Mouse (Mus musculus) MEL (cell line): Measurements from ENCODE around the gene Arhgef3. TPM values are rescaled to one million over a fixed set of nuclear protein-coding genes. Genes with fewer than 3 reads are reported as not detected.

ENCODE experiments used
- DNase-seq: peaks from one replicate; pipeline ENCODE4 v3.0.0; 2011; ENCODE audit warnings: low read depth, low spot score
- H3K27ac ChIP-seq: 2 replicates; pipeline ENCODE4 v1.5.1; 2012; ENCODE audit warnings: low read depth, mild to moderate bottlenecking, control low read depth, low read length, moderate library complexity; ENCODE audit not compliant: control insufficient read depth
- H3K27me3 ChIP-seq, 2 experiments: fragments of 150-350 bp in 1 of 2; sonication (generic) in 1 of 2; 2 replicates each; pipeline ENCODE4 v1.6.1; 2012; ENCODE audit warnings: low read length in 2 of 2, mild to moderate bottlenecking in 2 of 2, improper control_type of control experiment in 1 of 2, moderate library complexity in 1 of 2; ENCODE audit not compliant: insufficient read depth in 2 of 2, control insufficient read depth in 1 of 2
- H3K36me3 ChIP-seq, 2 experiments: 2 replicates each; pipeline ENCODE4 v1.6.1; 2012 to 2014; ENCODE audit warnings: low read length in 2 of 2, improper control_type of control experiment in 1 of 2, inconsistent platforms in 1 of 2, mild to moderate bottlenecking in 1 of 2; ENCODE audit not compliant: insufficient read depth in 2 of 2, control insufficient read depth in 1 of 2
- H3K4me1 ChIP-seq, 2 experiments: fragments of 150-350 bp in 1 of 2; sonication (generic) in 1 of 2; 2 replicates each; pipeline ENCODE4 v1.6.1; 2012; ENCODE audit warnings: low read length in 2 of 2, improper control_type of control experiment in 1 of 2, mild to moderate bottlenecking in 1 of 2; ENCODE audit not compliant: insufficient read depth in 2 of 2, control insufficient read depth in 1 of 2
- H3K4me3 ChIP-seq, 2 experiments: fragments of 150-350 bp in 1 of 2; sonication (generic) in 1 of 2; 2 replicates each; pipeline ENCODE4 v1.5.1; 2012; ENCODE audit warnings: low read depth in 2 of 2, low read length in 2 of 2, mild to moderate bottlenecking in 2 of 2, moderate library complexity in 2 of 2, control low read depth in 1 of 2, improper control_type of control experiment in 1 of 2; ENCODE audit not compliant: control insufficient read depth in 1 of 2, insufficient read depth in 1 of 2
- H3K79me2 ChIP-seq: 2 replicates; pipeline ENCODE4 v1.6.1; 2012; ENCODE audit warnings: mild to moderate bottlenecking, low read length, moderate library complexity; ENCODE audit not compliant: control insufficient read depth, poor library complexity, insufficient read depth
- H3K9ac ChIP-seq: 2 replicates; pipeline ENCODE4 v1.6.1; 2012; ENCODE audit warnings: low read depth, mild to moderate bottlenecking, control low read depth, low read length, moderate library complexity; ENCODE audit not compliant: control insufficient read depth, poor library complexity, severe bottlenecking
- H3K9me3 ChIP-seq: fragments of 150-350 bp; sonication (generic); replicated peaks from 2 replicates; pipeline ENCODE4 v1.6.1; 2012; ENCODE audit warnings: mild to moderate bottlenecking, low read length, improper control_type of control experiment, moderate library complexity; ENCODE audit not compliant: insufficient read depth
- BHLHE40 ChIP-seq: IDR thresholded peaks from 2 replicates; pipeline ENCODE4 v1.6.1; 2012; ENCODE audit warnings: low read depth, mild to moderate bottlenecking, inconsistent platforms, low read length, improper control_type of control experiment, borderline replicate concordance
- CHD1 ChIP-seq: IDR thresholded peaks from 2 replicates; pipeline ENCODE4 v1.6.1; 2012; ENCODE audit warnings: low read depth, mild to moderate bottlenecking, inconsistent platforms, low read length, improper control_type of control experiment
- CTCF ChIP-seq, 3 experiments: IDR thresholded peaks in 2 of 3; conservative IDR thresholded peaks in 1 of 3; 2 replicates each; pipeline ENCODE4 v1.5.1; 2011 to 2012; ENCODE audit warnings: low read length in 3 of 3, low read depth in 2 of 3, mild to moderate bottlenecking in 2 of 3, improper control_type of control experiment in 1 of 3, inconsistent platforms in 1 of 3, mixed read lengths in 1 of 3, moderate library complexity in 1 of 3; ENCODE audit not compliant: control insufficient read depth in 1 of 3, insufficient read depth in 1 of 3, poor library complexity in 1 of 3, severe bottlenecking in 1 of 3
- E2F4 ChIP-seq: IDR thresholded peaks from 2 replicates; pipeline ENCODE4 v1.6.1; 2011; ENCODE audit warnings: low read depth, low read length, improper control_type of control experiment, borderline replicate concordance
- ELF1 ChIP-seq: IDR thresholded peaks from 2 replicates; pipeline ENCODE4 v1.6.1; 2014; ENCODE audit warnings: low read depth, mild to moderate bottlenecking, inconsistent platforms, low read length, improper control_type of control experiment, moderate library complexity
- EP300 ChIP-seq, 2 experiments: IDR thresholded peaks; 2 replicates each; pipeline ENCODE4 v1.6.1; 2011; ENCODE audit warnings: improper control_type of control experiment in 2 of 2, low read length in 2 of 2, low read depth in 1 of 2, mild to moderate bottlenecking in 1 of 2
- ETS1 ChIP-seq: IDR thresholded peaks from 2 replicates; pipeline ENCODE4 v1.6.1; 2012; ENCODE audit warnings: low read depth, mild to moderate bottlenecking, inconsistent platforms, low read length, improper control_type of control experiment, moderate library complexity
- HCFC1 ChIP-seq: IDR thresholded peaks from 2 replicates; pipeline ENCODE4 v1.6.1; 2012; ENCODE audit warnings: low read depth, mild to moderate bottlenecking, inconsistent platforms, low read length, improper control_type of control experiment, moderate library complexity
- KAT2A ChIP-seq: conservative IDR thresholded peaks from 2 replicates; pipeline ENCODE4 v1.6.1; 2012; ENCODE audit warnings: low read depth, low read length, improper control_type of control experiment, inconsistent platforms
- MAFK ChIP-seq: IDR thresholded peaks from 2 replicates; pipeline ENCODE4 v1.6.1; 2011; ENCODE audit warnings: low read depth, mild to moderate bottlenecking, low read length, improper control_type of control experiment, borderline replicate concordance
- MAX ChIP-seq: IDR thresholded peaks from 2 replicates; pipeline ENCODE4 v1.6.1; 2011; ENCODE audit warnings: low read length, improper control_type of control experiment
- MAZ ChIP-seq: IDR thresholded peaks from 2 replicates; pipeline ENCODE4 v1.6.1; 2012; ENCODE audit warnings: low read depth, mild to moderate bottlenecking, inconsistent platforms, low read length, improper control_type of control experiment
- MYC ChIP-seq: IDR thresholded peaks from 2 replicates; pipeline ENCODE4 v1.6.1; 2011; ENCODE audit warnings: low read depth, mild to moderate bottlenecking, low read length, improper control_type of control experiment, moderate library complexity
- NELFE ChIP-seq: IDR thresholded peaks from 2 replicates; pipeline ENCODE4 v1.6.1; 2011; ENCODE audit warnings: low read depth, low read length, improper control_type of control experiment
- POLR2A ChIP-seq, 2 experiments: IDR thresholded peaks; 2 replicates each; pipeline ENCODE4 v1.6.1; 2011 to 2012; ENCODE audit warnings: low read length in 2 of 2, mild to moderate bottlenecking in 2 of 2, control low read depth in 1 of 2, improper control_type of control experiment in 1 of 2, low read depth in 1 of 2, moderate library complexity in 1 of 2; ENCODE audit not compliant: control insufficient read depth in 1 of 2, insufficient read depth in 1 of 2, poor library complexity in 1 of 2
- POLR2AphosphoS2 ChIP-seq: IDR thresholded peaks from 2 replicates; pipeline ENCODE4 v1.6.1; 2011; ENCODE audit warnings: low read length, improper control_type of control experiment
- RAD21 ChIP-seq: IDR thresholded peaks from 2 replicates; pipeline ENCODE4 v1.6.1; 2011; ENCODE audit warnings: mild to moderate bottlenecking, low read depth, low read length, improper control_type of control experiment
- SIN3A ChIP-seq: IDR thresholded peaks from 2 replicates; pipeline ENCODE4 v1.6.1; 2012; ENCODE audit warnings: low read length, improper control_type of control experiment, inconsistent platforms
- SMC3 ChIP-seq: IDR thresholded peaks from 2 replicates; pipeline ENCODE4 v1.6.1; 2011; ENCODE audit warnings: low read depth, low read length, improper control_type of control experiment
- TAL1 ChIP-seq: IDR thresholded peaks from 2 replicates; pipeline ENCODE4 v1.6.1; 2012; ENCODE audit warnings: mild to moderate bottlenecking, inconsistent platforms, low read length, moderate library complexity, mixed read lengths
- TCF12 ChIP-seq: IDR thresholded peaks from 2 replicates; pipeline ENCODE4 v1.6.1; 2014; ENCODE audit warnings: low read depth, mild to moderate bottlenecking, inconsistent platforms, low read length, improper control_type of control experiment, moderate library complexity
- USF2 ChIP-seq, 2 experiments: IDR thresholded peaks; 2 replicates each; pipeline ENCODE4 v1.6.1; 2011 to 2012; ENCODE audit warnings: improper control_type of control experiment in 2 of 2, low read length in 2 of 2, borderline replicate concordance in 1 of 2, inconsistent platforms in 1 of 2, low read depth in 1 of 2, mild to moderate bottlenecking in 1 of 2; ENCODE audit not compliant: insufficient read depth in 1 of 2
- ZC3H11A ChIP-seq: IDR thresholded peaks from 2 replicates; pipeline ENCODE4 v1.6.1; 2012; ENCODE audit warnings: low read depth, mild to moderate bottlenecking, inconsistent platforms, low read length, improper control_type of control experiment
- ZKSCAN1 ChIP-seq: IDR thresholded peaks from 2 replicates; pipeline ENCODE4 v1.6.1; 2012; ENCODE audit warnings: low read depth, mild to moderate bottlenecking, inconsistent platforms, low read length, improper control_type of control experiment, moderate library complexity
- ZMIZ1 ChIP-seq: IDR thresholded peaks from 2 replicates; pipeline ENCODE4 v1.6.1; 2012; ENCODE audit warnings: low read depth, mild to moderate bottlenecking, inconsistent platforms, low read length, improper control_type of control experiment, moderate library complexity
- ZNF384 ChIP-seq: IDR thresholded peaks from 2 replicates; pipeline ENCODE4 v1.6.1; 2012; ENCODE audit warnings: low read depth, mild to moderate bottlenecking, inconsistent platforms, low read length, improper control_type of control experiment
- polyA plus RNA-seq, 2 experiments: library from polyadenylated mRNA; stranded (reverse) in 1 of 2; unstranded in 1 of 2; fragments of >175 nt in 1 of 2; fragments of >200 nt in 1 of 2; gene quantifications; 2 replicates each; pipeline versions ENCODE4 v1.2.1 to v1.2.4; 2012; ENCODE audit warnings: low replicate concordance in 2 of 2, low read depth in 1 of 2; ENCODE audit not compliant: insufficient read length in 2 of 2, insufficient read depth in 1 of 2, missing spikeins in 1 of 2
- total RNA-seq: library from RNA; depleted of rRNA; stranded (reverse); fragments of 300-350 nt; gene quantifications from 2 replicates; pipeline ENCODE4 v1.2.3, GENCODE M21; 2012

The Arhgef3 gene
- total and polyA plus RNA-seq, 3 experiments = 2.1 to 2.7 TPM; not detected in 1

GRCm38 (mm10) chr14:27420816-27421215 lies 306.1 kb downstream of the Arhgef3 start:
- no peak for TF ChIP-seq CTCF (IDR thresholded peaks at IDR 0.05 in 2 of 3, conservative IDR thresholded peaks at IDR 0.05 in 1 of 3; ENCODE audit: control insufficient read depth in 1 of 3, insufficient read depth in 1 of 3, low read depth in 2 of 3, low read length in 3 of 3, poor library complexity in 1 of 3, severe bottlenecking in 1 of 3)
- no peak for TF ChIP-seq SIN3A
- TF ChIP-seq ZC3H11A = no peak
- TF ChIP-seq RAD21 = no peak
- no peak for TF ChIP-seq USF2 (IDR thresholded peaks at IDR 0.05; ENCODE audit: borderline replicate concordance in 1 of 2, insufficient read depth in 1 of 2, low read depth in 1 of 2, low read length in 2 of 2)
- TF ChIP-seq CHD1 = no peak
- TF ChIP-seq SMC3 = no peak
- no peak for TF ChIP-seq TAL1
- TF ChIP-seq KAT2A = no peak
- no peak for TF ChIP-seq POLR2AphosphoS2
- no peak for TF ChIP-seq ZNF384
- no peak for TF ChIP-seq HCFC1
- TF ChIP-seq BHLHE40 = no peak
- Histone ChIP-seq H3K4me3 (no peak overlapping the region), H3K9ac (no peak overlapping the region), H3K79me2 (no peaks in the 10 kb centered on the region), H3K36me3 (no peaks in the 10 kb centered on the region), H3K27ac (no peak overlapping the region), H3K27me3 (no peaks in the 10 kb centered on the region), H3K9me3 (no peaks in the 10 kb centered on the region), H3K4me1 (0 out of 4 replicates have a peak, but pooled peaks cover 0 to 2% of the 10 kb centered on the region in 2 experiments)
- DNase-seq = no peak

- Histone ChIP-seq H3K27ac (no peak overlapping the region), H3K9me3 (no peaks in the 10 kb centered on the region)
These were observed 307.6 kb downstream of the Arhgef3 start for GRCm38 (mm10) chr14:27422301-27422700.

GRCm38 (mm10) chr14:27428573-27428972 lies 313.9 kb downstream of the Arhgef3 start, which contains the start of gene Fam208a:
Gene Fam208a, plus strand, starts transcription at chr14:27428834.
- peak; percentile 99 for TF ChIP-seq MAX
- TF ChIP-seq ZMIZ1 = no peak
- TF ChIP-seq ZKSCAN1 = no peak
- TF ChIP-seq EP300 (IDR thresholded peaks at IDR 0.05; ENCODE audit: low read depth in 1 of 2, low read length in 2 of 2) = peak in 1 of 2 experiments; percentile 29; a peak in 1 of 4 replicates
- TF ChIP-seq NELFE = peak; percentile 54
- TF ChIP-seq HCFC1 = peak; percentile 43; the same call in 1 of the 2 replicates
- TF ChIP-seq TCF12 = peak; percentile 3; the same call in 1 of the 2 replicates
- TF ChIP-seq MYC = peak; percentile 29; the same call in 1 of the 2 replicates
- TF ChIP-seq MAFK = no peak
- no peak for TF ChIP-seq ELF1
- 0 out of 2 replicates have a peak, but pooled peaks have one; percentile 35 for TF ChIP-seq ETS1
- peak; percentile 80; the same call in 1 of the 2 replicates for TF ChIP-seq E2F4
- peak; percentile 75 to 83 for TF ChIP-seq POLR2A (IDR thresholded peaks at IDR 0.05; ENCODE audit: control insufficient read depth in 1 of 2, insufficient read depth in 1 of 2, low read depth in 1 of 2, low read length in 2 of 2, poor library complexity in 1 of 2)
- TF ChIP-seq, all 39 proteins: peak for 9
- Histone ChIP-seq H3K4me3 (peak within 1 kb of the TSS; percentile 77 to 92), H3K27ac (peak within 1 kb of the TSS; percentile 87), H3K9ac (peak within 1 kb of the TSS; percentile 97), H3K4me1 (no peaks in the 10 kb centered on the region), H3K9me3 (no peaks in the 10 kb centered on the region), H3K79me2 (peaks cover 11% of the 10 kb centered on the region), H3K36me3 (peaks cover 0 to 16% of the 10 kb centered on the region in 2 experiments; a peak in 2 of 4 replicates), H3K27me3 (no peaks in the 10 kb centered on the region)
- peak; percentile 94 for DNase-seq

More at GRCm38 (mm10) chr14:27422301-27422700, 307.6 kb downstream of the Arhgef3 start:
- no peak for DNase-seq
- TF ChIP-seq HCFC1 (no peak), RAD21 (no peak), MAZ (no peak), MYC (no peak)
- no peak overlapping the region for H3K4me3 ChIP-seq
- no peaks in the 10 kb centered on the region for H3K36me3 ChIP-seq
- 0 out of 4 replicates have a peak, but pooled peaks cover 0 to 2% of the 10 kb centered on the region in 2 experiments for H3K4me1 ChIP-seq
- H3K27me3 ChIP-seq = no peaks in the 10 kb centered on the region
- H3K9ac ChIP-seq = no peak overlapping the region
- no peaks in the 10 kb centered on the region for H3K79me2 ChIP-seq
